Mouse (Mus musculus) cortical plate, adult 2 months (tissue): ENCODE measurements at regions not wholly inside any gene's neighbourhood (a gene's known extent, or its start where the extent isn't known, plus 50 kb on each side); places are given as distances from the start of the nearest gene placed in this dataset.

Experiments
- CTCF ChIP-seq: fragments of 200-500 bp; IDR thresholded peaks from 2 replicates; pipeline ENCODE4 v1.5.1; 2011; ENCODE audit warnings: mild to moderate bottlenecking, control low read depth, low read length; ENCODE audit not compliant: insufficient read depth; ENCODE audit errors: extremely low read depth
- POLR2A ChIP-seq: fragments of 200-500 bp; IDR thresholded peaks from 2 replicates; pipeline ENCODE4 v1.6.1; 2011; ENCODE audit warnings: mild to moderate bottlenecking, low read length, control low read depth; ENCODE audit not compliant: insufficient read depth; ENCODE audit errors: extremely low read depth

DNA sequence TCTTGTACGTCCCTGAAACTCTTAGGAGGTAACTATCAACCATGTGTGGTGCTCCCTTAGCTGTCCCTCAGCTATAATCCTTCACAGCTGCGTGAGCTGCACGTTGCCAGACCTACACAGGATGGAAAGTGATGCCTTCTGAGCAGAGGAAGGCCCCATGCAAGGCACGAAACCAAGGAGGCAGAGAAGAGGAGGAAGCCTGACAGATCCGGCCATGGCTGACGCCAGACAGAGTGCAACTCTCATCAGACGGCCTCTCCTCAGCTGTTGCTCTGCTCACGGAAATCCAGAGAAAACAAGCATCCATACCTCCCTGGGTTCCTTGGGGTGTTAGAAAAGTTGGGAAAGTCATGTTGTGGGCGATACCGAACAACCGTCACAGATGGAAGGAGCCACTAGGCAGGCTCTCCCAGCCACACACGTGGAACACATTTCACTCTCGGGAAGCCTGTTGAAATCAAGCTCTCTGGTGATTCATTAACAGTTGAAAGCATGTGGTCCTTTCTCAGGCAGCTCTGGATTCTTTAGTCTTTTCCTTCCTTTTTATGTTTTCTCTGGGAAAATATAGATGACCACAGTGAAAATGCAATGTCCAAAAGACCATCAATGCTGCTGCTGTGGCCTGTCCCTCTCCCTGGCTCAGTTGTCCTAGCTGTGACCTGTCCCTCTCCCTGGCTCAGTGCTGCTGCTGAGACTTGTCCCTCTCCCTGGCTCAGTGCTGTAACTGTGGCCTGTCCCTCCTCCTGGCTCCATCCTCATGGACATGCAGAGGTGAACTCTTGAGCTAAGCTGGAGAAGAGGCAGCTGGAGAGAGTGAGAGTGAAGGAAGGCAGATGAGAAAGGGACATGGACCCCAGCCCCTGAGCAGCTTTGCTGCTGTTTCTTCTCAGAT is 331.1 kb downstream of the Agtpbp1 start:
- no peak for TF ChIP-seq POLR2A
- no peak for TF ChIP-seq CTCF
